Mouse (Mus musculus) liver, embryonic 13.5 days (tissue): ENCODE measurements around the gene Pan3. TPM values are rescaled to one million over a fixed set of nuclear protein-coding genes. Genes with fewer than 3 reads are reported as not detected.
A peak's percentile ranks its signal among the peaks of the same experiment; 100 is the strongest.

Source experiments
- ATAC-seq: fragments of 200-750 bp; cut with Nextera tagmentation; 2 replicates; pipeline ENCODE4 v1.8.0; 2017; ENCODE audit warnings: low read depth, mild to moderate bottlenecking, moderate number of reproducible peaks, moderate library complexity
- DNase-seq: peaks from one replicate; pipeline ENCODE4 v3.0.0; 2022
- H3K27ac ChIP-seq: fragments of 300-500 bp; sonication (generic); 2 replicates; pipeline ENCODE4 v1.5.1; 2015; ENCODE audit warnings: moderate library complexity, mild to moderate bottlenecking, inconsistent platforms
- H3K27me3 ChIP-seq: fragments of 300-500 bp; sonication (generic); 2 replicates; pipeline ENCODE4 v1.6.1; 2015; ENCODE audit warnings: mild to moderate bottlenecking, inconsistent platforms
- H3K36me3 ChIP-seq: fragments of 300-500 bp; sonication (generic); 2 replicates; pipeline ENCODE4 v1.6.1; 2015; ENCODE audit warnings: mild to moderate bottlenecking, inconsistent platforms
- H3K4me1 ChIP-seq: fragments of 300-500 bp; sonication (generic); replicated peaks from 2 replicates; pipeline ENCODE4 v1.6.1; 2015; ENCODE audit warnings: inconsistent platforms
- H3K4me2 ChIP-seq: fragments of 300-500 bp; sonication (generic); 2 replicates; pipeline ENCODE4 v1.6.1; 2015; ENCODE audit warnings: inconsistent platforms, mild to moderate bottlenecking, moderate library complexity
- H3K4me3 ChIP-seq: fragments of 300-500 bp; sonication (generic); replicated peaks from 2 replicates; pipeline ENCODE4 v1.5.1; 2015; ENCODE audit warnings: mild to moderate bottlenecking, inconsistent platforms
- H3K9ac ChIP-seq: fragments of 300-500 bp; sonication (generic); 2 replicates; pipeline ENCODE4 v1.6.1; 2015; ENCODE audit warnings: mild to moderate bottlenecking, inconsistent platforms
- H3K9me3 ChIP-seq: fragments of 300-500 bp; sonication (generic); replicated peaks from 2 replicates; pipeline ENCODE4 v1.6.1; 2016; ENCODE audit warnings: inconsistent platforms
- WGBS: fragments of 180-500 bp; shearing (Covaris S2); methylation state at CpG from one replicate; pipeline ENCODE4 v1.1.7; 2015; ENCODE audit not compliant: insufficient replicate concordance; 5-methylcytosine and 5-hydroxymethylcytosine counted together
- polyA plus RNA-seq: library from polyadenylated mRNA; unstranded; fragments of >200 nt; fragmentation: Nextera tagmentation; extraction: Ambion mirVana; gene quantifications from 2 replicates; pipeline ENCODE4 v1.2.1, GENCODE M21; 2015

Pan3 gene
- polyA plus RNA-seq, 1 experiment from 2014 or later: 39.3 TPM

- no peak overlapping the region for H3K27ac ChIP-seq
- H3K27me3 ChIP-seq: no peaks in the 10 kb centered on the region
- WGBS: 38% methylated on average over 14 of the region's 14 CpGs
- no peak overlapping the region for H3K4me2 ChIP-seq
- H3K9ac ChIP-seq: no peak overlapping the region
- DNase-seq: peak; percentile 34
- H3K9me3 ChIP-seq: no peaks in the 10 kb centered on the region
- ATAC-seq: no peak
- no peaks in the 10 kb centered on the region for H3K4me1 ChIP-seq
- no peak overlapping the region for H3K4me3 ChIP-seq
- no peaks in the 10 kb centered on the region for H3K36me3 ChIP-seq
Measured at GRCm38 (mm10) chr5:147583702-147584298, 153.8 kb downstream of the Pan3 start.

- Histone ChIP-seq H3K4me1 (no peaks in the 10 kb centered on the region), H3K36me3 (no peaks in the 10 kb centered on the region), H3K9me3 (no peaks in the 10 kb centered on the region), H3K4me3 (no peak overlapping the region), H3K27ac (no peak overlapping the region), H3K9ac (no peak overlapping the region), H3K27me3 (no peaks in the 10 kb centered on the region), H3K4me2 (no peak overlapping the region)
- ATAC-seq (no peak), DNase-seq (no peak)
- 38% methylated on average over 9 of the region's 9 CpGs for WGBS
Measured at GRCm38 (mm10) chr5:147584648-147585047, 154.7 kb downstream of the Pan3 start.

GRCm38 (mm10) chr5:147585070-147585469 is 155.1 kb downstream of the Pan3 start:
- Histone ChIP-seq H3K9me3 (no peaks in the 10 kb centered on the region), H3K4me2 (no peak overlapping the region), H3K9ac (no peak overlapping the region), H3K27ac (no peak overlapping the region), H3K4me3 (no peak overlapping the region), H3K27me3 (no peaks in the 10 kb centered on the region), H3K36me3 (no peaks in the 10 kb centered on the region), H3K4me1 (no peaks in the 10 kb centered on the region)
- WGBS: 36% methylated on average over 1 of the region's 1 CpGs
- DNase-seq (no peak), ATAC-seq (no peak)

- ATAC-seq (no peak), DNase-seq (no peak)
- H3K27ac ChIP-seq: peak overlapping the region; percentile 18; the same call in 1 of the 2 replicates
- 33% methylated on average over 12 of the region's 12 CpGs for WGBS
- no peaks in the 10 kb centered on the region for H3K4me1 ChIP-seq
- no peak overlapping the region for H3K4me3 ChIP-seq
- no peak overlapping the region for H3K4me2 ChIP-seq
- no peaks in the 10 kb centered on the region for H3K36me3 ChIP-seq
- no peaks in the 10 kb centered on the region for H3K27me3 ChIP-seq
- no peaks in the 10 kb centered on the region for H3K9me3 ChIP-seq
- H3K9ac ChIP-seq: no peak overlapping the region
Measured at GRCm38 (mm10) chr5:147589814-147590213, 159.9 kb downstream of the Pan3 start.

- no peak for DNase-seq
- H3K9me3 ChIP-seq: no peaks in the 10 kb centered on the region
- no peaks in the 10 kb centered on the region for H3K4me1 ChIP-seq
- H3K27ac ChIP-seq: no peak overlapping the region
- H3K4me2 ChIP-seq: no peak overlapping the region
- H3K27me3 ChIP-seq: no peaks in the 10 kb centered on the region
- whole genome bisulfite sequencing: 71% methylated on average over 16 of the region's 16 CpGs
- no peak for ATAC-seq
- H3K36me3 ChIP-seq: no peaks in the 10 kb centered on the region
- no peak overlapping the region for H3K4me3 ChIP-seq
- no peak overlapping the region for H3K9ac ChIP-seq
Measured at GRCm38 (mm10) chr5:147597825-147598224, 167.9 kb downstream of the Pan3 start.

Other genes starting within 250 kb of the Pan3 start
- not detected in 2 replicates for gene Gsx1, start 241.5 kb upstream of the Pan3 start, polyA plus RNA-seq
- gene Pdx1, start 160.2 kb upstream of the Pan3 start, polyA plus RNA-seq: 0.16 TPM in 1 of 2 replicates, not detected in the other
- gene Cdx2, start 122.9 kb upstream of the Pan3 start, polyA plus RNA-seq: not detected in 2 replicates
- 0.30 and 0.48 TPM in 2 replicates for gene Urad, start 107.7 kb upstream of the Pan3 start, polyA plus RNA-seq
- gene Flt3, start 29.7 kb upstream of the Pan3 start, polyA plus RNA-seq: 1.6 and 1.8 TPM in 2 replicates